Mouse (Mus musculus): Measurements from ENCODE around the gene Lgals1.

The Lgals1 gene

GRCm38 (mm10) chr15:78956351-78956750, 29.8 kb downstream of the Lgals1 start:
- TF ChIP-seq POU5F1 (IDR thresholded peaks at IDR 0.05; ENCODE audit: borderline replicate concordance, low read length) (no peak), CTCF (conservative IDR thresholded peaks at IDR 0.05; ENCODE audit: low read length) (peak; percentile 57)
- H3K4me3 ChIP-seq (replicated peaks; ENCODE audit: low read length), result no peak overlapping the region

GRCm38 (mm10) chr15:78957021-78957420, 30.5 kb downstream of the Lgals1 start:
- peaks cover 16% of the 10 kb centered on the region for H3K27me3 ChIP-seq (ENCODE audit: insufficient read depth, low read length)
- no peak for TF ChIP-seq POU5F1 (IDR thresholded peaks at IDR 0.05; ENCODE audit: borderline replicate concordance, low read length)
- TF ChIP-seq NANOG (IDR thresholded peaks at IDR 0.05; ENCODE audit: borderline replicate concordance, low read length), result no peak
- no peak for TF ChIP-seq CTCF (conservative IDR thresholded peaks at IDR 0.05; ENCODE audit: low read length)
- H3K4me1 ChIP-seq (replicated peaks; ENCODE audit: low read depth, low read length), result peaks cover 35% of the 10 kb centered on the region

More at GRCm38 (mm10) chr15:78956351-78956750, 29.8 kb downstream of the Lgals1 start:
- H3K27me3 ChIP-seq (ENCODE audit: insufficient read depth, low read length), result peaks cover 16% of the 10 kb centered on the region
- H3K4me1 ChIP-seq (replicated peaks; ENCODE audit: low read depth, low read length), result peaks cover 35% of the 10 kb centered on the region
- no peaks in the 10 kb centered on the region for H3K9me3 ChIP-seq (ENCODE audit: low read length)
- peaks cover 12% of the 10 kb centered on the region for H3K36me3 ChIP-seq (ENCODE audit: insufficient read depth, low read length)

GRCm38 (mm10) chr15:78959537-78959936, 33.0 kb downstream of the Lgals1 start:
- H3K9me3 ChIP-seq (ENCODE audit: low read length), result no peaks in the 10 kb centered on the region
- peaks cover 16% of the 10 kb centered on the region for H3K27me3 ChIP-seq (ENCODE audit: insufficient read depth, low read length)
- TF ChIP-seq CTCF (conservative IDR thresholded peaks at IDR 0.05; ENCODE audit: low read length) (no peak), NANOG (IDR thresholded peaks at IDR 0.05; ENCODE audit: borderline replicate concordance, low read length) (no peak), POU5F1 (IDR thresholded peaks at IDR 0.05; ENCODE audit: borderline replicate concordance, low read length) (no peak)
- peaks cover 50% of the 10 kb centered on the region for H3K4me1 ChIP-seq (replicated peaks; ENCODE audit: low read depth, low read length)
- H3K4me3 ChIP-seq (replicated peaks; ENCODE audit: low read length), result peak overlapping the region; percentile 17; the same call in 1 of the 2 replicates
- H3K36me3 ChIP-seq (ENCODE audit: insufficient read depth, low read length), result peaks cover 16% of the 10 kb centered on the region

More at GRCm38 (mm10) chr15:78957021-78957420, 30.5 kb downstream of the Lgals1 start:
- Histone ChIP-seq H3K36me3 (ENCODE audit: insufficient read depth, low read length) (peaks cover 16% of the 10 kb centered on the region), H3K9me3 (ENCODE audit: low read length) (no peaks in the 10 kb centered on the region), H3K4me3 (replicated peaks; ENCODE audit: low read length) (peak overlapping the region; percentile 64)

- Histone ChIP-seq H3K4me1 (replicated peaks; ENCODE audit: low read depth, low read length) (peaks cover 50% of the 10 kb centered on the region), H3K36me3 (ENCODE audit: insufficient read depth, low read length) (peaks cover 16% of the 10 kb centered on the region), H3K27me3 (ENCODE audit: insufficient read depth, low read length) (peaks cover 16% of the 10 kb centered on the region), H3K9me3 (ENCODE audit: low read length) (no peaks in the 10 kb centered on the region), H3K4me3 (replicated peaks; ENCODE audit: low read length) (no peak overlapping the region)
- TF ChIP-seq POU5F1 (IDR thresholded peaks at IDR 0.05; ENCODE audit: borderline replicate concordance, low read length) (no peak), NANOG (IDR thresholded peaks at IDR 0.05; ENCODE audit: borderline replicate concordance, low read length) (no peak)
Observed at GRCm38 (mm10) chr15:78960088-78960487, 33.6 kb downstream of the Lgals1 start.

GRCm38 (mm10) chr15:78962885-78963284, 36.4 kb downstream of the Lgals1 start:
- H3K4me1 ChIP-seq (replicated peaks; ENCODE audit: low read depth, low read length), result peaks cover 52% of the 10 kb centered on the region
- H3K4me3 ChIP-seq (replicated peaks; ENCODE audit: low read length), result no peak overlapping the region
- TF ChIP-seq POU5F1 (IDR thresholded peaks at IDR 0.05; ENCODE audit: borderline replicate concordance, low read length), result no peak
- TF ChIP-seq CTCF (conservative IDR thresholded peaks at IDR 0.05; ENCODE audit: low read length), result peak; percentile 62
- TF ChIP-seq NANOG (IDR thresholded peaks at IDR 0.05; ENCODE audit: borderline replicate concordance, low read length), result no peak
- H3K36me3 ChIP-seq (ENCODE audit: insufficient read depth, low read length), result peaks cover 16% of the 10 kb centered on the region
- H3K9me3 ChIP-seq (ENCODE audit: low read length), result no peaks in the 10 kb centered on the region
- peaks cover 32% of the 10 kb centered on the region for H3K27me3 ChIP-seq (ENCODE audit: insufficient read depth, low read length)

- peaks cover 18% of the 10 kb centered on the region for H3K4me1 ChIP-seq (replicated peaks; ENCODE audit: low read depth, low read length)
- no peak for TF ChIP-seq CTCF (conservative IDR thresholded peaks at IDR 0.05; ENCODE audit: low read length)
- no peak for TF ChIP-seq POU5F1 (IDR thresholded peaks at IDR 0.05; ENCODE audit: borderline replicate concordance, low read length)
- no peak for TF ChIP-seq NANOG (IDR thresholded peaks at IDR 0.05; ENCODE audit: borderline replicate concordance, low read length)
- no peak overlapping the region for H3K4me3 ChIP-seq (replicated peaks; ENCODE audit: low read length)
- H3K36me3 ChIP-seq (ENCODE audit: insufficient read depth, low read length), result no peaks in the 10 kb centered on the region
- no peaks in the 10 kb centered on the region for H3K9me3 ChIP-seq (ENCODE audit: low read length)
- H3K27me3 ChIP-seq (ENCODE audit: insufficient read depth, low read length), result peaks cover 65% of the 10 kb centered on the region
Observed at GRCm38 (mm10) chr15:78971626-78972025, 45.1 kb downstream of the Lgals1 start.

- TF ChIP-seq CTCF (conservative IDR thresholded peaks at IDR 0.05; ENCODE audit: low read length), result no peak
- no peak for TF ChIP-seq POU5F1 (IDR thresholded peaks at IDR 0.05; ENCODE audit: borderline replicate concordance, low read length)
- no peak for TF ChIP-seq NANOG (IDR thresholded peaks at IDR 0.05; ENCODE audit: borderline replicate concordance, low read length)
- H3K4me3 ChIP-seq (replicated peaks; ENCODE audit: low read length), result no peak overlapping the region; the same call in 1 of the 2 replicates
- no peaks in the 10 kb centered on the region for H3K36me3 ChIP-seq (ENCODE audit: insufficient read depth, low read length)
- peaks cover 49% of the 10 kb centered on the region for H3K27me3 ChIP-seq (ENCODE audit: insufficient read depth, low read length)
- no peaks in the 10 kb centered on the region for H3K9me3 ChIP-seq (ENCODE audit: low read length)
- peaks cover 10% of the 10 kb centered on the region for H3K4me1 ChIP-seq (replicated peaks; ENCODE audit: low read depth, low read length)
Observed at GRCm38 (mm10) chr15:78973950-78974349, 47.4 kb downstream of the Lgals1 start.

GRCm38 (mm10) chr15:78977676-78978159, 51.2 kb downstream of the Lgals1 start:
- TF ChIP-seq NANOG (IDR thresholded peaks at IDR 0.05; ENCODE audit: borderline replicate concordance, low read length), result no peak
- TF ChIP-seq POU5F1 (IDR thresholded peaks at IDR 0.05; ENCODE audit: borderline replicate concordance, low read length), result no peak
- no peak for TF ChIP-seq CTCF (conservative IDR thresholded peaks at IDR 0.05; ENCODE audit: low read length)
- H3K4me3 ChIP-seq (replicated peaks; ENCODE audit: low read length), result no peak overlapping the region

GRCm38 (mm10) chr15:78978875-78979274, 52.4 kb downstream of the Lgals1 start:
- no peaks in the 10 kb centered on the region for H3K36me3 ChIP-seq (ENCODE audit: insufficient read depth, low read length)
- H3K4me1 ChIP-seq (replicated peaks; ENCODE audit: low read depth, low read length), result peaks cover 26% of the 10 kb centered on the region
- H3K9me3 ChIP-seq (ENCODE audit: low read length), result no peaks in the 10 kb centered on the region
- TF ChIP-seq POU5F1 (IDR thresholded peaks at IDR 0.05; ENCODE audit: borderline replicate concordance, low read length), result no peak
- TF ChIP-seq NANOG (IDR thresholded peaks at IDR 0.05; ENCODE audit: borderline replicate concordance, low read length), result no peak
- TF ChIP-seq CTCF (conservative IDR thresholded peaks at IDR 0.05; ENCODE audit: low read length), result no peak
- no peak overlapping the region for H3K4me3 ChIP-seq (replicated peaks; ENCODE audit: low read length)
- H3K27me3 ChIP-seq (ENCODE audit: insufficient read depth, low read length), result peaks cover 12% of the 10 kb centered on the region; the same call in 1 of the 2 replicates

More at GRCm38 (mm10) chr15:78977676-78978159, 51.2 kb downstream of the Lgals1 start:
- Histone ChIP-seq H3K27me3 (ENCODE audit: insufficient read depth, low read length) (peaks cover 22% of the 10 kb centered on the region), H3K9me3 (ENCODE audit: low read length) (no peaks in the 10 kb centered on the region), H3K36me3 (ENCODE audit: insufficient read depth, low read length) (no peaks in the 10 kb centered on the region), H3K4me1 (replicated peaks; ENCODE audit: low read depth, low read length) (peaks cover 21% of the 10 kb centered on the region)

Measured in E14TG2a.4 (cell line).